Mouse (Mus musculus): ENCODE data around the gene Atp5mpl. TPM values are rescaled to one million over a fixed set of nuclear protein-coding genes. Genes with fewer than 3 reads are reported as not detected.

Gene Atp5mpl
- polyA plus RNA-seq (2017; shearing (Covaris generic)): 146 TPM

GRCm38 (mm10) chr12:111966683-111967173, at the start of gene Atp5mpl:
Gene Atp5mpl, minus strand, starts transcription at chr12:111966977.

GRCm38 (mm10) chr12:111980887-111981367, 14.2 kb upstream of the Atp5mpl start, which contains the start of gene Rd3l:
Gene Rd3l, minus strand, starts transcription at chr12:111981317.

GRCm38 (mm10) chr12:111971231-111971686, 4.5 kb upstream of the Atp5mpl start, which contains the start of gene Tdrd9:
Gene Tdrd9, plus strand, starts transcription at chr12:111971559.

Other genes starting within 250 kb of the Atp5mpl start
- 34.1 TPM for gene Klc1, start 208.1 kb downstream of the Atp5mpl start, polyA plus RNA-seq (2017; shearing (Covaris generic))
- gene Xrcc3, start 153.1 kb downstream of the Atp5mpl start, polyA plus RNA-seq (2017; shearing (Covaris generic)): 1.7 TPM
- 3.3 TPM for gene Zfyve21, start 152.8 kb downstream of the Atp5mpl start, polyA plus RNA-seq (2017; shearing (Covaris generic))
- gene Ppp1r13b, start 58.9 kb downstream of the Atp5mpl start, polyA plus RNA-seq (2017; shearing (Covaris generic)): 51.3 TPM
- 0.10 TPM for gene Tdrd9, start 4.6 kb upstream of the Atp5mpl start, polyA plus RNA-seq (2017; shearing (Covaris generic))
- not detected for gene Rd3l, start 14.3 kb upstream of the Atp5mpl start, polyA plus RNA-seq (2017; shearing (Covaris generic))
- not detected for gene Aspg, start 139.7 kb upstream of the Atp5mpl start, polyA plus RNA-seq (2017; shearing (Covaris generic))
- gene Kif26a, start 179.2 kb upstream of the Atp5mpl start, polyA plus RNA-seq (2017; shearing (Covaris generic)): 0.33 TPM

All from effector memory CD4-positive, alpha-beta T cell, adult 7 months (primary cell).